In the genomic region with DNA sequence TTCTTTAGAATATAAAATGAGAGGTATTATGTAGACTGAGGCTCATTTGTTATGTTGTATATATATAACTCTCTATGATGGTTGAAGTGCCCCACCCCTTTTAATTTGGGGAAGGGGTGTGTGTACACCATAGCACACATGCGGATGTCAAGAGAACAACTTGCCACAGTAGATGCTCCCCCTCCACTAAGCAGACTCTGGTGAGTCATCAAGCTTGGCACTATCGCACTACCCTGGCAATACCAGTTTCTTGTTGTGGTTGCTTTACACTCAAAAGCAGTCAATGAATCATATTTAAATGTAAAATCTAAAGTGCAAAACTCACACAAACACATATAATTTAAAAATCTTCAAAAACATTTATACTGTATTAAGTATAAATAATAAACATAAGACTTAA, we compare ENCODE assay signal across 24 mouse cellular contexts. TPM values are rescaled to one million over a fixed set of nuclear protein-coding genes. Genes with fewer than 3 reads are reported as not detected.
A peak's percentile ranks its signal among the peaks of the same experiment; 100 is the strongest.
DNase-seq lines count a peak whose midpoint lies in the region; ATAC-seq lines count a peak whose summit lies in the region.
"Had no signal": no experiment of that assay in that cellular context is flagged by ENCODE, and none has a peak within 500 bp of the region (broad histone marks: within the 10 kb centered on the region; RNA-seq: fewer than 3 reads in every experiment).

No protein-coding gene starts in this region.

- H3K4me2 ChIP-seq in forebrain, embryonic 16.5 days (ENCODE audit: low read length) = no peak overlapping the region
- no peak overlapping the region for H3K4me2 ChIP-seq in forebrain, embryonic 11.5 days (ENCODE audit: low read depth, low read length, severe bottlenecking)
- H3K4me2 ChIP-seq: forebrain, embryonic 12.5 days; hindbrain, embryonic 14.5 days; liver, embryonic 15.5 days; lung, embryonic 15.5 days; midbrain, embryonic 15.5 days had no signal

- DNase-seq in forebrain, embryonic 11.5 days (ENCODE audit: low spot score) = no peak
- DNase-seq in 3134 (ENCODE audit: extremely low read depth, insufficient read length, low spot score) = peak; percentile 50
- peak; percentile 84 for DNase-seq in 3T3-L1 (ENCODE audit: low read depth, low spot score)
- peak; percentile 38 to 41 for DNase-seq in adrenal gland, postnatal 36 days
- DNase-seq in heart, postnatal 36 days = no peak
- no peak for DNase-seq in retina, embryonic 14.5 days (ENCODE audit: low spot score)
- no peak for DNase-seq in urinary bladder, postnatal 36 days (ENCODE audit: low spot score in 2 of 2)
- DNase-seq: cerebellum, postnatal 14 days; kidney, adult 2 months; kidney, postnatal 10 days; liver; lung, postnatal 36 days; spleen, adult 18-20 months; thymus, postnatal 14 days had no signal

- H3K27me3 ChIP-seq in forebrain, embryonic 16.5 days (replicated peaks; ENCODE audit: control insufficient read depth, insufficient read depth, low read length) = no peaks in the 10 kb centered on the region
- H3K27me3 ChIP-seq in forebrain, embryonic 11.5 days (ENCODE audit: control insufficient read depth, insufficient read depth, low read length) = no peaks in the 10 kb centered on the region
- H3K27me3 ChIP-seq: CH12.LX; forebrain, embryonic 12.5 days; liver, embryonic 15.5 days; lung, embryonic 15.5 days; midbrain, embryonic 15.5 days had no signal

- no peaks in the 10 kb centered on the region for H3K36me3 ChIP-seq in forebrain, embryonic 16.5 days (ENCODE audit: control insufficient read depth, insufficient read depth)
- H3K36me3 ChIP-seq in forebrain, embryonic 11.5 days (ENCODE audit: control insufficient read depth, insufficient read depth, low read length) = no peaks in the 10 kb centered on the region
- H3K36me3 ChIP-seq: forebrain, embryonic 12.5 days; limb, embryonic 10.5 days; liver, embryonic 15.5 days; lung, embryonic 15.5 days; midbrain, embryonic 15.5 days had no signal

- H3K4me1 ChIP-seq in forebrain, embryonic 16.5 days (replicated peaks; ENCODE audit: control insufficient read depth, insufficient read depth, low read length) = no peaks in the 10 kb centered on the region
- no peaks in the 10 kb centered on the region for H3K4me1 ChIP-seq in forebrain, embryonic 11.5 days (replicated peaks; ENCODE audit: control insufficient read depth, insufficient read depth, low read length)
- H3K4me1 ChIP-seq: forebrain, embryonic 12.5 days; limb, embryonic 10.5 days; liver, embryonic 15.5 days; lung, embryonic 15.5 days; midbrain, embryonic 15.5 days had no signal

- H3K27ac ChIP-seq in forebrain, embryonic 16.5 days (ENCODE audit: low read length) = no peak overlapping the region
- H3K27ac ChIP-seq in forebrain, embryonic 11.5 days (ENCODE audit: low read depth, low read length) = no peak overlapping the region
- H3K27ac ChIP-seq: forebrain, embryonic 12.5 days; hindbrain, embryonic 14.5 days; limb, embryonic 10.5 days; liver, embryonic 15.5 days; lung, embryonic 15.5 days; midbrain, embryonic 15.5 days had no signal

- H3K9me3 ChIP-seq in forebrain, embryonic 16.5 days (ENCODE audit: control insufficient read depth, low read length) = no peaks in the 10 kb centered on the region
- no peaks in the 10 kb centered on the region for H3K9me3 ChIP-seq in forebrain, embryonic 11.5 days (ENCODE audit: control insufficient read depth, low read length)
- H3K9me3 ChIP-seq: forebrain, embryonic 12.5 days; G1E; limb, embryonic 10.5 days; liver, embryonic 15.5 days; lung, embryonic 15.5 days; midbrain, embryonic 15.5 days had no signal

- H3K4me3 ChIP-seq in forebrain, embryonic 16.5 days (replicated peaks; ENCODE audit: low read length) = no peak overlapping the region
- H3K4me3 ChIP-seq in forebrain, embryonic 11.5 days (ENCODE audit: low read depth, low read length) = no peak overlapping the region
- H3K4me3 ChIP-seq: forebrain, embryonic 12.5 days; limb, embryonic 10.5 days; liver, embryonic 15.5 days; lung, embryonic 15.5 days; midbrain, embryonic 15.5 days had no signal

- peak; percentile 38; the same call in 1 of the 2 replicates for ATAC-seq in forebrain, embryonic 16.5 days
- ATAC-seq in forebrain, embryonic 11.5 days (replicated peaks; ENCODE audit: low FRiP score) = no peak
- ATAC-seq: inflammation-experienced regulatory T-cells, adult 6 months; midbrain, embryonic 15.5 days had no signal

- WGBS in forebrain, embryonic 16.5 days = 80% methylated on average over 2 of the region's 2 CpGs
- WGBS in forebrain, embryonic 11.5 days = 93% methylated on average over 2 of the region's 2 CpGs

- H3K9ac ChIP-seq in forebrain, embryonic 16.5 days (replicated peaks; ENCODE audit: low read depth, low read length) = no peak overlapping the region
- no peak overlapping the region for H3K9ac ChIP-seq in forebrain, embryonic 11.5 days (ENCODE audit: low read length)
- H3K9ac ChIP-seq: forebrain, embryonic 12.5 days; hindbrain, embryonic 14.5 days; liver, embryonic 15.5 days; lung, embryonic 15.5 days; midbrain, embryonic 15.5 days had no signal

- intact Hi-C loops in heart, postnatal 36 days (cut with DNase I) = no loop called here

RNA-seq across cellular contexts. Expression of a gene that starts 31.4 kb away (rescaled TPM):
- polyA plus RNA-seq in forebrain, embryonic 16.5 days (2015; fragmentation: Nextera tagmentation; extraction: Ambion mirVana) = 13.2 and 15.0 TPM in 2 replicates
- 12.1 and 19.4 TPM in 2 replicates for polyA plus RNA-seq in forebrain, embryonic 11.5 days (2014; fragmentation: Nextera tagmentation; extraction: Ambion mirVana)
- total RNA-seq in adrenal gland, postnatal 36 days (2021) = 10 to 100 TPM; 30.2 to 38.0 TPM
- total RNA-seq in heart, postnatal 36 days (2021) = 10 to 100 TPM; 30.6 to 31.2 TPM

Comparison
In these comparisons a context has a peak if more than half of its experiments do, and no peak if none do; other contexts are left out.
1. DNase-seq: peak in 3134 (single experiment), 3T3-L1 (single experiment) and adrenal gland, postnatal 36 days (2 of 2); none in forebrain, embryonic 11.5 days (single experiment), heart, postnatal 36 days (0 of 2), retina, embryonic 14.5 days (single experiment) and urinary bladder, postnatal 36 days (0 of 2).